Mouse (Mus musculus) cerebellum, adult 2 months (tissue): ENCODE measurements around the gene Hdac9.

Source experiments
- CTCF ChIP-seq: fragments of 200-500 bp; IDR thresholded peaks from 2 replicates; pipeline ENCODE4 v1.5.1; 2011; ENCODE audit warnings: low read depth, mild to moderate bottlenecking, control low read depth, low read length, moderate library complexity, borderline replicate concordance; ENCODE audit not compliant: insufficient read depth
- POLR2A ChIP-seq: fragments of 200-500 bp; IDR thresholded peaks from 2 replicates; pipeline ENCODE4 v1.6.1; 2011; ENCODE audit warnings: low read length, control low read depth, borderline replicate concordance; ENCODE audit not compliant: insufficient read depth

GRCm38 (mm10) chr12:34498751-34499626 lies 417.9 kb downstream of the Hdac9 start:
- TF ChIP-seq CTCF (no peak), POLR2A (no peak)
